Mouse (Mus musculus): Measurements from ENCODE around the gene Itgb7.

- TF ChIP-seq CTCF (IDR thresholded peaks at IDR 0.05; ENCODE audit: low read depth, low read length) (no peak), GATA1 (IDR thresholded peaks at IDR 0.05; ENCODE audit: borderline replicate concordance, low read length) (no peak), TAL1 (conservative IDR thresholded peaks at IDR 0.05; ENCODE audit: low read depth, low read length) (no peak)
These were observed 47.5 kb upstream of the Itgb7 start, which contains the start of gene Mfsd5 for GRCm38 (mm10) chr15:102279092-102279782.
